Mouse (Mus musculus) stomach, embryonic 16.5 days (tissue): ENCODE results near the gene Pnp2. TPM values are rescaled to one million over a fixed set of nuclear protein-coding genes. Genes with fewer than 3 reads are reported as not detected.
"Not testable (repeated sequence)": the region's sequence is repeated elsewhere in the genome, so short reads cannot be mapped to it uniquely, and the experiment has no call there.

Experiments
- ATAC-seq: fragments of 200-750 bp; cut with Nextera tagmentation; 2 replicates; pipeline ENCODE4 v1.8.0; 2017; ENCODE audit warnings: moderate number of reproducible peaks, moderate TSS enrichment; ENCODE audit not compliant: insufficient read depth, low FRiP score
- H3K27ac ChIP-seq: fragments of 300-500 bp; sonication (generic); 2 replicates; pipeline ENCODE4 v1.5.1; 2014; ENCODE audit warnings: low read length
- H3K27me3 ChIP-seq: fragments of 300-500 bp; sonication (generic); 2 replicates; pipeline ENCODE4 v1.6.1; 2014; ENCODE audit warnings: low read length, control low read depth, mixed read lengths; ENCODE audit not compliant: control insufficient read depth, insufficient read depth
- H3K36me3 ChIP-seq: fragments of 300-500 bp; sonication (generic); 2 replicates; pipeline ENCODE4 v1.6.1; 2014; ENCODE audit warnings: low read length; ENCODE audit not compliant: control insufficient read depth, insufficient read depth
- H3K4me1 ChIP-seq: fragments of 300-500 bp; sonication (generic); 2 replicates; pipeline ENCODE4 v1.6.1; 2014; ENCODE audit warnings: low read length, control low read depth, mixed read lengths; ENCODE audit not compliant: control insufficient read depth, insufficient read depth
- H3K4me2 ChIP-seq: fragments of 300-500 bp; sonication (generic); 2 replicates; pipeline ENCODE4 v1.6.1; 2014; ENCODE audit warnings: low read depth, low read length, mixed read lengths
- H3K4me3 ChIP-seq: fragments of 300-500 bp; sonication (generic); replicated peaks from 2 replicates; pipeline ENCODE4 v1.5.1; 2014; ENCODE audit warnings: mild to moderate bottlenecking, low read length
- H3K9ac ChIP-seq: fragments of 300-500 bp; sonication (generic); 2 replicates; pipeline ENCODE4 v1.6.1; 2014; ENCODE audit warnings: low read length
- H3K9me3 ChIP-seq: fragments of 300-500 bp; sonication (generic); replicated peaks from 2 replicates; pipeline ENCODE4 v1.6.1; 2016; ENCODE audit warnings: low read length, control low read depth; ENCODE audit not compliant: control insufficient read depth
- WGBS: fragments of 180-500 bp; shearing (Covaris S2); extraction: QIAGEN DNeasy Blood & Tissue Kit; methylation state at CpG from one replicate; pipeline ENCODE4 v1.1.7; 2014; 5-methylcytosine and 5-hydroxymethylcytosine counted together
- polyA plus RNA-seq: library from polyadenylated mRNA; unstranded; fragments of >200 nt; fragmentation: Nextera tagmentation; extraction: Ambion mirVana; gene quantifications from 2 replicates; pipeline ENCODE4 v1.2.1, GENCODE M21; 2015

Gene Pnp2
- polyA plus RNA-seq, 1 experiment from 2014 or later: 1.6 TPM

DNA sequence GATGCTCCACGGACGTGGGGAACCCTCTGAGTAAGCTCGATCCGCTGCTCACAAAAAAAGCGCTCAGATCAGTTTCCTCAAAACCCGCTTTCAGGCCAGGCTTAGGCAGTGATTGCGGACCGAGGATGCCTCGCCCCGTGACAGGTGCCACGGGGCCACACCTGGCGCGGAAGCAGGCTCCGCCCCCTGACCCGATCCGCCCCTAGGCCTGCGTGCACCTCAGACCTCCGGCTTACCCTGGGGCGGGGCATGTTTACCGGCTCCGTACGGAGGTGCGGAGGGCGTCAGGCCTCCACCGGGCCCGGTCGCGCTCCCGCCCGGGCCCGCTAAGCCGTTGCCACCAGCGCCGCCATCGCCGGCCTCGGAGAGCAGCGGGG lies 25.4 kb upstream of the Pnp2 start:
- Histone ChIP-seq H3K9ac (peak overlapping the region; percentile 98), H3K27ac (peak overlapping the region; percentile 96), H3K4me1 (peaks cover 12% of the 10 kb centered on the region), H3K27me3 (no peaks in the 10 kb centered on the region), H3K4me2 (peak overlapping the region; percentile 83), H3K9me3 (no peaks in the 10 kb centered on the region), H3K4me3 (peak overlapping the region; percentile 99), H3K36me3 (peaks cover 19% of the 10 kb centered on the region; the same call in 1 of the 2 replicates)
- peak; percentile 58 for ATAC-seq
- under 1% methylated on average over 38 of the region's 38 CpGs for WGBS

GRCm38 (mm10) chr14:50930754-50931492 lies 24.9 kb upstream of the Pnp2 start, which contains the start of the genes Pip4p1 and Pnp:
Pip4p1 (minus strand) TSS chr14:50930856.
Pnp (plus strand) TSS chr14:50931082.
- H3K4me3 ChIP-seq: peak within 1 kb of the TSS; percentile 99
- peak; percentile 99 for ATAC-seq
- H3K4me2 ChIP-seq: peak within 1 kb of the TSS; percentile 83
- no peaks in the 10 kb centered on the region for H3K27me3 ChIP-seq
- H3K4me1 ChIP-seq: peaks cover 10% of the 10 kb centered on the region
- H3K27ac ChIP-seq: peak within 1 kb of the TSS; percentile 96
- H3K9ac ChIP-seq: peak within 1 kb of the TSS; percentile 98
- WGBS: under 1% methylated on average over 67 of the region's 68 CpGs
- peaks cover 18% of the 10 kb centered on the region; the same call in 1 of the 2 replicates for H3K36me3 ChIP-seq
- H3K9me3 ChIP-seq: no peaks in the 10 kb centered on the region

DNA sequence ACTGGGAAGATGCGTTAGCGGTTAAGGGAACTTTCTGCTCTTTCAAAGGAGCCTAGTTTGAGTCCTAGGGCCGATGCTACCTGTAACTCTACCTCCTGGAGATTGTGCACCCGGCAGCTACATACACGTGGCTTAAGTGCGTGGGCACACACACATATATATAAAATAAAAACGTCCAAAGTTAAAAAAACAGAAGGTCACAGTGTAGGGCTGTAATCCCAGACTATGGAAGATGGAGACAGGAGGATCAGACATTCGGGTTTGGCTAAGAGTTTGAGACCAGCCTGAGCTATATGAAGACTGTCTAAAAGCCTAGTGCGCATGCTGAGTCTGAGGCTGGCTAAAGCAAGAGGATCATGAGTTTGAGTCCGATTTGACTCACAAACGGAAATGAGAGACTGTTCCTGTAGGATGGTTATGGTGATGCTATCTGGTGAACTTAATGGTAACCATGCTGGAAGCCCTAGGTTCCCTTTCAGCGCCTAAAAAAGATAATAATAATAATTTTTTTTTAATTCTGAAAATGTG lies 24.2 kb upstream of the Pnp2 start:
- peak overlapping the region; percentile 82 for H3K4me2 ChIP-seq
- H3K9ac ChIP-seq: peak overlapping the region; percentile 70
- ATAC-seq: no peak
- H3K27me3 ChIP-seq: no peaks in the 10 kb centered on the region
- peaks cover 8% of the 10 kb centered on the region; the same call in 1 of the 2 replicates for H3K4me1 ChIP-seq
- H3K27ac ChIP-seq: peak overlapping the region; percentile 90
- peak overlapping the region; percentile 99 for H3K4me3 ChIP-seq
- peaks cover 13% of the 10 kb centered on the region; the same call in 1 of the 2 replicates for H3K36me3 ChIP-seq
- no peaks in the 10 kb centered on the region for H3K9me3 ChIP-seq
- WGBS: 8% methylated on average over 12 of the region's 12 CpGs

DNA sequence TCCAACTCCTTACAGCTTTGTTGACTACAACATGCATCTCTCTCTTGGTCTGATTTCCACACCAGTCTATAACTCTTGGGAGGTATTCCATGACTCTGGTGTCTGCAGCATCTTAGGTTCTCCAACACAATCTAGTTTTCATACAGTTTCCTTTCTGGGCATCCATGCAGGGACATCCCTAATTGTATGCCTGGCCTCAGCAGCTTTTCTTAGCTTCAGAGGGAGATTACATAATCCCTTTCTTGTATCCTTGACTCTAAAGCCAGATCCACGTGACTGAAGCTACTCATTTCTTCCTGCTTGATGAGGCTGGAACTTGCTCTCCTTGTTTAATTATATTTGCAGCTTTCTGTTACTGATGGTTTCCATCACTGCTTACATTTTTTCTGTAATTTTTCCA lies 19.1 kb upstream of the Pnp2 start:
- Histone ChIP-seq H3K36me3 (no peaks in the 10 kb centered on the region), H3K9me3 (no peaks in the 10 kb centered on the region), H3K4me3 (no peak overlapping the region), H3K9ac (no peak overlapping the region), H3K4me1 (no peaks in the 10 kb centered on the region), H3K27me3 (no peaks in the 10 kb centered on the region), H3K27ac (no peak overlapping the region), H3K4me2 (no peak overlapping the region)
- ATAC-seq: no peak
- WGBS: 34% methylated on average over 1 of the region's 1 CpGs

GRCm38 (mm10) chr14:50938119-50938908 lies 17.5 kb upstream of the Pnp2 start:
- Histone ChIP-seq H3K9ac (no peak overlapping the region), H3K9me3 (no peaks in the 10 kb centered on the region), H3K27me3 (no peaks in the 10 kb centered on the region), H3K27ac (no peak overlapping the region), H3K36me3 (no peaks in the 10 kb centered on the region), H3K4me1 (no peaks in the 10 kb centered on the region), H3K4me3 (no peak overlapping the region), H3K4me2 (no peak overlapping the region)
- ATAC-seq: no peak
- 86% methylated on average over 3 of the region's 3 CpGs for WGBS

DNA sequence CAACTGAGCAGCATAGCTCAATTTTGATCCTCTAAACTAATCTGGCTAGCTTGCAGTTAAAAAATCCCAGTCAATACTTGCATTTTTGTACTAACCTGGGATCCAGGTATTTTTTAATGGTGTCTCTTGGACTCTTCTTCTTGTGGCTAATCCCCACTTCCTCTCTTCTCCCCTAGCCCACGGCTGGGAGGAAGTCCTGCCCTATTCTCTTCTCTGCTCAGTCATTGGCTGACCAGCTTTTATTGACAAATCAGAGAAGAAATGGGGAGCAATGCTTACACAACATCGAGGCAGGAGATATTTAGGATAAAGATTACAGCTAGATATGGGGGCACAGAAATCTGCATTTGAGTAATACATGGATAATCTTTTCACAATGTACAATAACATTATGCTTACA lies 16.9 kb upstream of the Pnp2 start:
- Histone ChIP-seq H3K4me3 (no peak overlapping the region), H3K4me2 (no peak overlapping the region), H3K36me3 (no peaks in the 10 kb centered on the region), H3K27ac (no peak overlapping the region), H3K27me3 (no peaks in the 10 kb centered on the region), H3K4me1 (no peaks in the 10 kb centered on the region), H3K9ac (no peak overlapping the region), H3K9me3 (no peaks in the 10 kb centered on the region)
- no peak for ATAC-seq
- 43% methylated on average over 2 of the region's 2 CpGs for WGBS

GRCm38 (mm10) chr14:50943932-50944667 lies 11.7 kb upstream of the Pnp2 start, which contains the start of gene Gm49342:
Gm49342 (plus strand) TSS chr14:50944517.
- Histone ChIP-seq H3K27ac (peak within 1 kb of the TSS; percentile 88), H3K4me3 (peak within 1 kb of the TSS; percentile 60), H3K27me3 (no peaks in the 10 kb centered on the region), H3K9me3 (no peaks in the 10 kb centered on the region), H3K4me1 (no peaks in the 10 kb centered on the region), H3K36me3 (no peaks in the 10 kb centered on the region), H3K4me2 (peak within 1 kb of the TSS; percentile 69), H3K9ac (peak within 1 kb of the TSS; percentile 72)
- peak; percentile 98 for ATAC-seq
- 9% methylated on average over 31 of the region's 31 CpGs for WGBS

DNA sequence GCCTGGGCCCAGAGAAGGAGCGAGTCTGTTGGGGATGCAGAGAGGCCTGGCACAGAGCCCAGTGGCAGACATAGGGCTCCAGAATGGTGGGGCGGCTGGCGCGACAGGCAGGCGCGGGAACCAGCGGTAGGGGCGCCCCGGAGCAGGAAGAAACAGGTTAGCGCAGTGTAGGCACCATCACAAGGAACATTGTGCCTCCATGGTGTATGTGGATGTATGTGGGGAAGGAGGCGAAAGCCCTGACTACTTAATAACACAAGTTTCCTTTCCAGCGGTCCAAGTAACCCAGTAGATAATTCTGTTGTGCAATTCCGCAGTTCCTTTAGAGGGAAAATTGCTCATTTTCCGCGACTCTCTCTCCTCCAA lies 11.1 kb upstream of the Pnp2 start:
- not testable (repeated sequence) for H3K27me3 ChIP-seq

More for the DNA sequence above, 11.1 kb upstream of the Pnp2 start:
- under 1% methylated on average over 15 of the region's 15 CpGs for WGBS
- peak; percentile 91 for ATAC-seq
- Histone ChIP-seq H3K4me2 (peak overlapping the region; percentile 69), H3K9ac (peak overlapping the region; percentile 72), H3K27ac (peak overlapping the region; percentile 88), H3K4me3 (peak overlapping the region; percentile 60)
- not testable (repeated sequence) for H3K9me3 ChIP-seq, H3K36me3 ChIP-seq, H3K4me1 ChIP-seq
